Mouse (Mus musculus): Measurements from ENCODE around the gene Hhipl1. TPM values are rescaled to one million over a fixed set of nuclear protein-coding genes. Genes with fewer than 3 reads are reported as not detected.

The Hhipl1 gene
- polyA plus RNA-seq, 1 experiment from 2014 or later: 2.4 TPM

GRCm38 (mm10) chr12:108308363-108308856 lies 2.3 kb downstream of the Hhipl1 start:
- WGBS: 85% methylated on average over 16 of the region's 16 CpGs
- Histone ChIP-seq H3K4me3 (no peak overlapping the region), H3K27ac (no peak overlapping the region)

GRCm38 (mm10) chr12:108309116-108309794 lies 3.2 kb downstream of the Hhipl1 start:
- Histone ChIP-seq H3K9ac (no peak overlapping the region), H3K9me3 (replicated peaks) (no peaks in the 10 kb centered on the region), H3K4me1 (peaks cover 27% of the 10 kb centered on the region), H3K36me3 (no peaks in the 10 kb centered on the region), H3K27me3 (peaks cover 12% of the 10 kb centered on the region; the same call in 1 of the 2 replicates), H3K27ac (no peak overlapping the region), H3K4me3 (no peak overlapping the region), H3K4me2 (replicated peaks) (no peak overlapping the region)
- WGBS: 60% methylated on average over 7 of the region's 8 CpGs
- no peak for ATAC-seq (ENCODE audit: low FRiP score)

More at GRCm38 (mm10) chr12:108308363-108308856, 2.3 kb downstream of the Hhipl1 start:
- ATAC-seq (ENCODE audit: low FRiP score): no peak
- Histone ChIP-seq H3K9ac (no peak overlapping the region), H3K36me3 (no peaks in the 10 kb centered on the region), H3K9me3 (replicated peaks) (no peaks in the 10 kb centered on the region), H3K4me2 (replicated peaks) (no peak overlapping the region), H3K27me3 (peaks cover 16% of the 10 kb centered on the region; the same call in 1 of the 2 replicates), H3K4me1 (peaks cover 26% of the 10 kb centered on the region)

GRCm38 (mm10) chr12:108310041-108310440 lies 4.0 kb downstream of the Hhipl1 start:
- Histone ChIP-seq H3K4me1 (peaks cover 27% of the 10 kb centered on the region), H3K36me3 (no peaks in the 10 kb centered on the region), H3K4me3 (no peak overlapping the region), H3K9ac (no peak overlapping the region), H3K27ac (no peak overlapping the region), H3K4me2 (replicated peaks) (no peak overlapping the region), H3K9me3 (replicated peaks) (no peaks in the 10 kb centered on the region), H3K27me3 (peaks cover 7% of the 10 kb centered on the region; the same call in 1 of the 2 replicates)
- ATAC-seq (ENCODE audit: low FRiP score): no peak
- 84% methylated on average over 4 of the region's 4 CpGs for WGBS

- H3K36me3 ChIP-seq: no peaks in the 10 kb centered on the region
- H3K27ac ChIP-seq: no peak overlapping the region
- 75% methylated on average over 7 of the region's 7 CpGs for WGBS
- no peak overlapping the region for H3K9ac ChIP-seq
- no peak overlapping the region for H3K4me2 ChIP-seq (replicated peaks)
- ATAC-seq (ENCODE audit: low FRiP score): no peak
- peaks cover 2% of the 10 kb centered on the region for H3K27me3 ChIP-seq
- no peak overlapping the region for H3K4me3 ChIP-seq
- H3K9me3 ChIP-seq (replicated peaks): no peaks in the 10 kb centered on the region
- H3K4me1 ChIP-seq: peaks cover 27% of the 10 kb centered on the region
Observed at GRCm38 (mm10) chr12:108310456-108311027, 4.5 kb downstream of the Hhipl1 start.

- Histone ChIP-seq H3K27me3 (peaks cover 11% of the 10 kb centered on the region), H3K9ac (no peak overlapping the region), H3K36me3 (no peaks in the 10 kb centered on the region), H3K27ac (no peak overlapping the region), H3K4me3 (no peak overlapping the region), H3K4me2 (replicated peaks) (no peak overlapping the region), H3K9me3 (replicated peaks) (no peaks in the 10 kb centered on the region), H3K4me1 (peaks cover 23% of the 10 kb centered on the region)
- no peak for ATAC-seq (ENCODE audit: low FRiP score)
- 88% methylated on average over 27 of the region's 27 CpGs for WGBS
Observed at GRCm38 (mm10) chr12:108311741-108312290, 5.7 kb downstream of the Hhipl1 start.

- Histone ChIP-seq H3K27me3 (peaks cover 17% of the 10 kb centered on the region), H3K4me2 (replicated peaks) (no peak overlapping the region), H3K9me3 (replicated peaks) (no peaks in the 10 kb centered on the region), H3K4me3 (no peak overlapping the region), H3K4me1 (peaks cover 30% of the 10 kb centered on the region), H3K27ac (no peak overlapping the region), H3K36me3 (no peaks in the 10 kb centered on the region), H3K9ac (no peak overlapping the region)
- ATAC-seq (ENCODE audit: low FRiP score): no peak
- WGBS: 22% methylated on average over 6 of the region's 6 CpGs
Observed at GRCm38 (mm10) chr12:108312432-108312851, 6.4 kb downstream of the Hhipl1 start.

GRCm38 (mm10) chr12:108313244-108313772 lies 7.2 kb downstream of the Hhipl1 start:
- H3K4me1 ChIP-seq: peaks cover 38% of the 10 kb centered on the region
- H3K27ac ChIP-seq: no peak overlapping the region
- 84% methylated on average over 1 of the region's 1 CpGs for WGBS
- peaks cover 26% of the 10 kb centered on the region for H3K27me3 ChIP-seq
- H3K4me3 ChIP-seq: no peak overlapping the region
- no peak for ATAC-seq (ENCODE audit: low FRiP score)
- no peaks in the 10 kb centered on the region for H3K36me3 ChIP-seq
- no peak overlapping the region for H3K9ac ChIP-seq
- no peaks in the 10 kb centered on the region for H3K9me3 ChIP-seq (replicated peaks)
- H3K4me2 ChIP-seq (replicated peaks): no peak overlapping the region

- Histone ChIP-seq H3K9me3 (replicated peaks) (no peaks in the 10 kb centered on the region), H3K4me3 (no peak overlapping the region), H3K4me1 (peaks cover 59% of the 10 kb centered on the region), H3K27ac (no peak overlapping the region), H3K9ac (no peak overlapping the region), H3K27me3 (peaks cover 45% of the 10 kb centered on the region), H3K36me3 (no peaks in the 10 kb centered on the region), H3K4me2 (replicated peaks) (no peak overlapping the region)
- no peak for ATAC-seq (ENCODE audit: low FRiP score)
- 47% methylated on average over 10 of the region's 10 CpGs for WGBS
Observed at GRCm38 (mm10) chr12:108315818-108316217, 9.7 kb downstream of the Hhipl1 start.

- 23% methylated on average over 6 of the region's 6 CpGs for WGBS
- Histone ChIP-seq H3K36me3 (no peaks in the 10 kb centered on the region), H3K9me3 (replicated peaks) (no peaks in the 10 kb centered on the region), H3K4me1 (peaks cover 65% of the 10 kb centered on the region), H3K9ac (no peak overlapping the region), H3K4me3 (no peak overlapping the region), H3K27ac (no peak overlapping the region), H3K4me2 (replicated peaks) (no peak overlapping the region), H3K27me3 (peaks cover 45% of the 10 kb centered on the region)
- ATAC-seq (ENCODE audit: low FRiP score): no peak
Observed at GRCm38 (mm10) chr12:108316655-108317054, 10.6 kb downstream of the Hhipl1 start.

- 3% methylated on average over 9 of the region's 9 CpGs for WGBS
- ATAC-seq (ENCODE audit: low FRiP score): no peak
- Histone ChIP-seq H3K4me1 (peaks cover 69% of the 10 kb centered on the region), H3K27ac (no peak overlapping the region), H3K4me2 (replicated peaks) (no peak overlapping the region), H3K36me3 (no peaks in the 10 kb centered on the region), H3K27me3 (peaks cover 45% of the 10 kb centered on the region), H3K9ac (no peak overlapping the region), H3K4me3 (no peak overlapping the region), H3K9me3 (replicated peaks) (no peaks in the 10 kb centered on the region)
Observed at GRCm38 (mm10) chr12:108317201-108317738, 11.2 kb downstream of the Hhipl1 start.

- H3K9me3 ChIP-seq (replicated peaks): no peaks in the 10 kb centered on the region
- H3K9ac ChIP-seq: 0 out of 2 replicates have a peak overlapping the region, but pooled peaks have one; percentile 38
- peaks cover 65% of the 10 kb centered on the region for H3K4me1 ChIP-seq
- 13% methylated on average over 18 of the region's 18 CpGs for WGBS
- H3K36me3 ChIP-seq: no peaks in the 10 kb centered on the region
- no peak for ATAC-seq (ENCODE audit: low FRiP score)
- H3K27ac ChIP-seq: no peak overlapping the region
- peak overlapping the region; percentile 14; the same call in 1 of the 2 replicates for H3K4me3 ChIP-seq
- H3K4me2 ChIP-seq (replicated peaks): peak overlapping the region; percentile 39
- H3K27me3 ChIP-seq: peaks cover 45% of the 10 kb centered on the region
Observed at GRCm38 (mm10) chr12:108317826-108318430, 11.9 kb downstream of the Hhipl1 start.

- Histone ChIP-seq H3K4me1 (peaks cover 61% of the 10 kb centered on the region), H3K4me3 (peak overlapping the region; percentile 14), H3K9me3 (replicated peaks) (no peaks in the 10 kb centered on the region), H3K27me3 (peaks cover 45% of the 10 kb centered on the region), H3K4me2 (replicated peaks) (peak overlapping the region; percentile 39), H3K27ac (no peak overlapping the region), H3K9ac (peak overlapping the region; percentile 38; the same call in 1 of the 2 replicates), H3K36me3 (no peaks in the 10 kb centered on the region)
- no peak for ATAC-seq (ENCODE audit: low FRiP score)
- 15% methylated on average over 37 of the region's 37 CpGs for WGBS
Observed at GRCm38 (mm10) chr12:108318499-108318898, 12.4 kb downstream of the Hhipl1 start.

Measured in hindbrain, embryonic 12.5 days (tissue).